Mouse (Mus musculus) forebrain, embryonic 10.5 days (tissue): ENCODE data around the gene Tmem175. TPM values are rescaled to one million over a fixed set of nuclear protein-coding genes. Genes with fewer than 3 reads are reported as not detected.

ENCODE experiments used
- DNase-seq: peaks from one replicate; pipeline ENCODE4 v3.0.0-alpha.2; 2017; ENCODE audit warnings: low spot score; ENCODE audit errors: extremely low spot score
- H3K27ac ChIP-seq: fragments of 300-500 bp; sonication (generic); 2 replicates; pipeline ENCODE4 v1.5.1; 2016; ENCODE audit warnings: mild to moderate bottlenecking
- H3K27me3 ChIP-seq: fragments of 300-500 bp; sonication (generic); 2 replicates; pipeline ENCODE4 v1.6.1; 2016; ENCODE audit warnings: mild to moderate bottlenecking; ENCODE audit not compliant: poor library complexity, severe bottlenecking
- H3K36me3 ChIP-seq: fragments of 300-500 bp; sonication (generic); replicated peaks from 2 replicates; pipeline ENCODE4 v1.6.1; 2016; ENCODE audit warnings: mild to moderate bottlenecking, moderate library complexity
- H3K4me1 ChIP-seq: fragments of 300-500 bp; sonication (generic); 2 replicates; pipeline ENCODE4 v1.6.1; 2016
- H3K4me3 ChIP-seq: fragments of 300-500 bp; sonication (generic); 2 replicates; pipeline ENCODE4 v1.5.1; 2016; ENCODE audit warnings: mild to moderate bottlenecking, moderate library complexity
- H3K9me3 ChIP-seq: fragments of 300-500 bp; sonication (generic); 2 replicates; pipeline ENCODE4 v1.6.1; 2016; ENCODE audit warnings: mild to moderate bottlenecking, moderate library complexity
- WGBS: fragments of 180-500 bp; shearing (Covaris S2); methylation state at CpG from one replicate; pipeline ENCODE4 v1.1.7; 2016; 5-methylcytosine and 5-hydroxymethylcytosine counted together
- polyA plus RNA-seq: library from polyadenylated mRNA; unstranded; fragments of >200 nt; fragmentation: Nextera tagmentation; extraction: Ambion mirVana; gene quantifications from 2 replicates; pipeline ENCODE4 v1.2.1, GENCODE M21; 2016

Gene Tmem175
- polyA plus RNA-seq, 1 experiment from 2014 or later, result 17.6 TPM

GRCm38 (mm10) chr5:108695861-108696260 lies 66.3 kb downstream of the Tmem175 start:
- H3K9me3 ChIP-seq, result no peaks in the 10 kb centered on the region
- 93% methylated on average over 12 of the region's 12 CpGs for WGBS
- H3K4me1 ChIP-seq, result peaks cover 83% of the 10 kb centered on the region
- peak overlapping the region; percentile 84 for H3K4me3 ChIP-seq
- H3K27ac ChIP-seq, result peak overlapping the region; percentile 48; the same call in 1 of the 2 replicates
- DNase-seq, result no peak
- H3K36me3 ChIP-seq, result peaks cover 24% of the 10 kb centered on the region
- H3K27me3 ChIP-seq, result peaks cover 39% of the 10 kb centered on the region

DNA sequence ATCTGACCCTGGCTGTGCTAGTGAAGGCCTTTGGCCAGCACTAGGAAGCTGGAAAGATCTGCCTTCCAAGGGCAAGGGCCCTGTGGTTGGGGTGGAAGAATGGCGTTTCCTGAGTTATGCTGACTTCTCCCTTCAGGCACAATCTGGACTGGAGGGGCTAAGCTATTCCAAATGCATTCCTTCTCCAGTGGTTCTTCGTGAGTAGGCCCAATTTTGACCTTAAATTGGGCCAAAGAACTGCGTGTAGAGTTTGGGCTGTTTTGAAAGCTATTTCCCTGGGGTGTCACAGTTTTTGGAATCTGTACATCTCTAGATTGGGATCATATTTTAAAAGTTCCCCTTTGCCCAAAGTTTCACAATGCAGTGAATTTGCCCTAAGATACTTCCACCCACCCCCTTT lies 67.0 kb downstream of the Tmem175 start:
- Histone ChIP-seq H3K4me3 (peak overlapping the region; percentile 84; the same call in 1 of the 2 replicates), H3K27ac (peak overlapping the region; percentile 48; the same call in 1 of the 2 replicates), H3K4me1 (peaks cover 90% of the 10 kb centered on the region), H3K9me3 (no peaks in the 10 kb centered on the region), H3K27me3 (peaks cover 35% of the 10 kb centered on the region), H3K36me3 (peaks cover 25% of the 10 kb centered on the region)
- no peak for DNase-seq
- WGBS, result 82% methylated on average over 3 of the region's 3 CpGs

DNA sequence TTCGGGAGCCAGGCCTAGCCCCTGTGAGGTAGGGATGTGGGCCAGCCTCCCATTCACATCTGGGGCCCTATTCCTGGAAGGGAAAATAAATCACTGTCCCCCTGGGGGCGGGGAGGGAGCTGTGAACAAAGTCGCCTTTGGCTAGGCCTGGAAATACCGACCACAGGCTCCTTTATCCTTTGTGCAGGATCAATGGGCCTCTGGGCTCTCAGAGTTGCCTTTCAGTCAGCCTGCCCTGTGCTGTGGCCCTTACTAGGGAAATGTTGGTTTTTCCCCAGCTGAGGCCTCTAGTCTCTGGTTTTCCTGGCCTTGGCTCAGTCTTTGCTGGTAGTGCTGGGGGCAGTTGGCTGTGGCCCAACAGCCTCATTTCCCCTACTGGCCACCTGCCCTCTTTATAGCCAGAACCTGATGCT lies 67.8 kb downstream of the Tmem175 start:
- WGBS, result 17% methylated on average over 4 of the region's 4 CpGs
- Histone ChIP-seq H3K27ac (peak overlapping the region; percentile 80), H3K4me1 (peaks cover 87% of the 10 kb centered on the region), H3K36me3 (peaks cover 33% of the 10 kb centered on the region), H3K4me3 (peak overlapping the region; percentile 84), H3K27me3 (peaks cover 26% of the 10 kb centered on the region), H3K9me3 (no peaks in the 10 kb centered on the region)
- DNase-seq, result peak; percentile 60

Other genes starting within 250 kb of the Tmem175 start
- 0.20 TPM in 1 of 2 replicates, not detected in the other for gene Pde6b, start 241.4 kb upstream of the Tmem175 start, polyA plus RNA-seq
- 391 and 392 TPM in 2 replicates for gene Atp5k, start 195.3 kb upstream of the Tmem175 start, polyA plus RNA-seq
- 0.24 TPM in 1 of 2 replicates, not detected in the other for gene Mfsd7a, start 180.9 kb upstream of the Tmem175 start, polyA plus RNA-seq
- 20.0 and 21.1 TPM in 2 replicates for gene Pcgf3, start 168.5 kb upstream of the Tmem175 start, polyA plus RNA-seq
- 2.6 and 2.7 TPM in 2 replicates for gene Cplx1, start 79.7 kb upstream of the Tmem175 start, polyA plus RNA-seq
- 62.8 and 64.2 TPM in 2 replicates for gene Gak, start within 50 bp of the Tmem175 start, polyA plus RNA-seq
- gene Idua, start 30.6 kb downstream of the Tmem175 start, polyA plus RNA-seq, result 10.2 and 11.0 TPM in 2 replicates
- gene Dgkq, start 39.9 kb downstream of the Tmem175 start, polyA plus RNA-seq, result 11.3 and 13.3 TPM in 2 replicates
- gene Slc26a1, start 45.8 kb downstream of the Tmem175 start, polyA plus RNA-seq, result 0.77 and 1.0 TPM in 2 replicates
- gene Fgfrl1, start 62.6 kb downstream of the Tmem175 start, polyA plus RNA-seq, result 10.4 and 12.3 TPM in 2 replicates
- 0.27 TPM in 1 of 2 replicates, not detected in the other for gene Rnf212, start 145.2 kb downstream of the Tmem175 start, polyA plus RNA-seq
- gene Tmed11, start 165.6 kb downstream of the Tmem175 start, polyA plus RNA-seq, result not detected in 2 replicates
- not detected in 2 replicates for gene Vmn2r8, start 179.1 kb downstream of the Tmem175 start, polyA plus RNA-seq
- not detected in 2 replicates for gene Vmn2r9, start 222.8 kb downstream of the Tmem175 start, polyA plus RNA-seq